Mouse (Mus musculus) lung, postnatal 36 days (tissue): Measurements from ENCODE around the gene Scn10a.

Source experiments
- DNase-seq: peaks from one replicate; pipeline ENCODE4 v3.0.0; 2022; ENCODE audit warnings: mixed read lengths

Gene Scn10a

GRCm38 (mm10) chr9:119634216-119634843 is 84.8 kb downstream of the Scn10a start:
- DNase-seq, result no peak

- no peak for DNase-seq
Measured at GRCm38 (mm10) chr9:119633475-119633874, 85.6 kb downstream of the Scn10a start.

- no peak for DNase-seq
Measured at GRCm38 (mm10) chr9:119632801-119633200, 86.3 kb downstream of the Scn10a start.

- no peak for DNase-seq
Measured at GRCm38 (mm10) chr9:119631899-119632533, 87.1 kb downstream of the Scn10a start.

GRCm38 (mm10) chr9:119631393-119631898 is 87.7 kb downstream of the Scn10a start:
- no peak for DNase-seq

DNA sequence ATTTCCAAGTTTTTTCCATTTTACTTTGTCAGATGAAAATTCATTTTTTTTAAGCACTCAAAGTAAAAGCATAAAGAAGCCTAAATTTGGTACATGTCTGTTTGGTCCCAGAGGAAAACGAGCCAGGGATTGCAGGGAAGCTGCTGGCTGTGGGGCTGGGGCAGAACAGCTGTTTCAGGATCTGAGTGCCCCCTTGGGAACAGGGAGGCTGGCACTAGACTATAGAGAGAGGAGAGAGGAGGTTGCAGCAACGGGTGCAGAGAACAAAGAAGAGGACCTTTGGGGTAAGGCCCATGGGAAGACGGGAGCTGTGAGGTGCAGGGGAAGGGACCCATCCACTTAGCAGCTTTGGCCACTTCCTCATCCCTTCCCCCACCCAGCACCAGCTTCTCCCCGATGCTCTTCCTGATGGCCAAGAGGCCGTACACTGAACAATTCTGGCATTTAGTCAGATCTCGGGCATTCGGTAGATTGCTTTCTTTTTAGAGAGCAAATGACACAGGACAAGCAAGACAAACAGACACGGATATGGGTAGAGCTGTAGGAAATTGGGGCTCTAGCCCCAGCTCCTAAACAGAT is 90.3 kb downstream of the Scn10a start:
- no peak for DNase-seq

- DNase-seq, result no peak
Measured at GRCm38 (mm10) chr9:119627227-119627626, 91.9 kb downstream of the Scn10a start.

DNA sequence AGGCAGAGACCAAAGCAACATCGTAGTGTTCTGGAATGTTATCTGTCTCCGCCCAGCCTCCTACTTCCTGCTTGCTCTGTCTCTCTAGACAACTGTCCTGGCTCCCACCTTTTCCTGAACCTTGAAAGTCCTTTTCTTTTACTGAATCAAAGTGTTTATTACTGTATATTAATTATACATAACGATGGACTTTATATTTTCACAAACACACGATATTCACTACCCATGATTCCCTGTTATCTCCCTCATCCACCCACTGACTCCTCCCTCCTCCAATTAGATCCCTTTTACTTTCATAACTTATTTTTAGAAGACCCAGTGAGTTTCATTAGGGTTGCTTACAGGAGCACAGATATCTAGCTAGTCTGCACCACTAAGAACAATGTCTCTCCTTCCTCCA is 95.0 kb downstream of the Scn10a start:
- no peak for DNase-seq

DNA sequence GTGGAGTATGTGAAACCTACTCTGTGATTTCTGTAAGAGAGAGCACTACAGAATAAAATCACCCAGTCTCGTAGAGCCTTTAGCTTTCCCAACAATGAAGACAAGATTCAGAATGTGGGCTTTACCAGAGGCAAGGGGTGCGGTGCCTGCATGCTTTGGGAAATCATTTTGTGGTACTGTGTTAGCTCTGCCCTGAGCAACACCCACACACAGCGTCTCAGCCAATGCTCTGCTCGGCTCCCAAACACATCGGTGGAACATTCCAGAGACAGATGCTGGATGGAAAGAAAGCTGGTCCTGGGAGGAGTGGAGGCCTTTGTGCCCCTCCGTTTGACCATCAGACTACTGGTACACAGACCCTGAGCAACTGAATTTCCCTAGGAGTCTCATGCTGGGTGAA is 104.3 kb downstream of the Scn10a start:
- DNase-seq, result no peak

GRCm38 (mm10) chr9:119610563-119611166 is 108.5 kb downstream of the Scn10a start:
- no peak for DNase-seq

- DNase-seq, result no peak
Measured at GRCm38 (mm10) chr9:119606906-119607305, 112.2 kb downstream of the Scn10a start.

- no peak for DNase-seq
Measured at GRCm38 (mm10) chr9:119604607-119605006, 114.5 kb downstream of the Scn10a start.

DNA sequence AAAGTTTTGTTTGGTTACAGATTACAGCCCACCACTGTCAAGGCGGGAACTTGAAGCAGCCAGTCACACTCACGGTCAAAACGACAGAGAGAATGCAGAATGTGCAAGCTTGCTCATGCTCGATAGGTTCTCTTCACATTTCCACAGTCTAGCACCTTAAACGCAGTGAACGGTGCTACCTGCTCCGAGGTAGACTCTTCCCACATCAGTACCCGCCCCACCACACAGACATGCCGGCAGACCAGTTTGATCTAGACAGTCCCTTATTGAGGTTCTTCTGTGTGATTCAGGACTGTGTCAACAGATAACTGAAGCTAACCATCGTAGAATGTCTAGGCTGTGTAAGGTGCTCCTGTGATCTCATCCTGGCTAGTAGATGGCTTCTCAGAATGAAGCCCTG is 120.6 kb downstream of the Scn10a start:
- no peak for DNase-seq

DNA sequence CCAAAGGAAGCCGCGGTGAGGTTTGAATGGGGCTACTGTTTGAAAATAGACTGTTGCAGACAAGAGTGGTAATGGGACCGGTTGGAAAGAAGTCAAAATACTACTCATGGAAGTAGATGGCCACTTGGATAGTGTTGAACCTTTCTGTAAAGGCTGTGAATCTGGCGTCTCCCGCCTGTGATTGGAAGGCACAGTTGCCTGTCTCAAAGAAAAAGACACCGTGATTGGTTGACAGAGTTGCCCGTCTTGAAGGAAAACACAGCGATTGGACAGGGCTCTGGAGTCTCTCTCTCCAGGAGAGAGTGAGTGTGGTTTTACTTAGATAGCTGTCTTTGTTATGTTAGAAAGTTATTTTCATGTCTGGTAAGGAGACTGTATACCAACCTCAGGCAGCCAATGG is 121.8 kb downstream of the Scn10a start:
- DNase-seq, result peak; percentile 34

DNA sequence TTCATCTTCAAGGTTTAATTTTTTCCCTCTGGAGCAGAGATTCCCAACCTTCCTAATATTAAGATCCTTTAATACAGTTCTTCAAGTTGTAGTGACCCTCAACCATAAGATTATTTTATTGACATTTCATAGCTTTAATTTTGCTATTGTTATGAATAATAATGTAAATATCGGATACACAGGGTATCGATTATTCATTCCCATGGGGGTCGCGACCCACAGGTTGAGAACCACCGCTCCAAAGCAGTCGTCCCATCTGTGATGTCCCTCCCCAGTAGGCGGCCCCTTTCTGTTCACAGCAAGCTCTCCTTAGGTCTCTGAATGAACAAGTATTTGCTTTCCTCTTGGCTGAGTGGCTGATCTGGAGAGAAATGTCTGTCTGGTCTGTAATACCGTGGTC is 129.5 kb downstream of the Scn10a start:
- DNase-seq, result no peak

- DNase-seq, result no peak
Measured at GRCm38 (mm10) chr9:119588763-119589449, 130.2 kb downstream of the Scn10a start.

GRCm38 (mm10) chr9:119580668-119581067 is 138.5 kb downstream of the Scn10a start:
- DNase-seq, result peak; percentile 76

- no peak for DNase-seq
Measured at GRCm38 (mm10) chr9:119580187-119580586, 138.9 kb downstream of the Scn10a start.

- DNase-seq, result no peak
Measured at GRCm38 (mm10) chr9:119578636-119579438, 140.3 kb downstream of the Scn10a start, which contains the start of gene Scn5a. TSS of gene Scn5a (minus strand) at chr9:119579016.

DNA sequence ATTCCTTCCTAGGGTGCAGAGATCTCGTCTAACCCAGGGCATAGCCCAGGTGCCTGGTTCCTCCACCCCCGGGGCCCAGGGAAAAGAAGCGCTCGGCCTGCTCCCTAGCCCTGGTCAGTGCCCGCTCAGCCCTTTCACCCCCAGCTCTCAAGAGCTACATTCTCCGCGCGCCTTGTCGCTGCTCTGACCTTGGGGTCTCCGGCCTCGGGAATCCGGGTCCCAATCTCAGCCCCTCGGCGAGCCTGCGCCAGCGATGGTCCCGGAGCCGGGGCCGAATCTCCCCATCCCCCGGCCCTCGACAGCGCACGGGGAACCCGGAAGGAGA is 140.8 kb downstream of the Scn10a start:
- DNase-seq, result no peak

DNA sequence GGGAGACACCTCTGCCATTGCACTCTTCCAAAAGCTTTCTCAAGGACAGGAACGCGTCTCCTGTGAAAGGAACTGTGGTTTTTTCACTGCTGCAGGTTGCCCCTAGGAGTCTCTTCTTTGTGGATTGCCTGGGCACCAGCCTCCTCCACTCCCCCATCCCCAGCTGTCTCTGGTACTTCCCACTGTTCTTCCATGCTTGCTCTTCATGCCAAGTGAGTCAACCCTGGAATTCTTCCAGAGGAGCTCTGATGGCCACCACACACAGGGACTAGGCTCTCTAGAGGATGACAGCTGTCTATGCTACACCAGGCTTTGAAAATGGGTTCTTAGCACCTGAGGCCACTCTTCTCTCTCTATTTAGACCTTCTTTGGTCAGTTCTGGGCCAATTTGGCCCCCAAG is 142.1 kb downstream of the Scn10a start:
- DNase-seq, result no peak

- DNase-seq, result no peak
Measured at GRCm38 (mm10) chr9:119575732-119576131, 143.4 kb downstream of the Scn10a start.
